Mouse (Mus musculus) E14TG2a.4 (cell line): Measurements from ENCODE around the gene Aida.
"Not testable (repeated sequence)": the region's sequence is repeated elsewhere in the genome, so short reads cannot be mapped to it uniquely, and the experiment has no call there.

Source experiments
- H3K27me3 ChIP-seq: 2 replicates; pipeline ENCODE4 v1.6.1; 2014; ENCODE audit warnings: low read length, control low read depth; ENCODE audit not compliant: insufficient read depth
- H3K36me3 ChIP-seq: 2 replicates; pipeline ENCODE4 v1.6.1; 2014; ENCODE audit warnings: low read length, control low read depth; ENCODE audit not compliant: insufficient read depth
- H3K4me1 ChIP-seq: replicated peaks from 2 replicates; pipeline ENCODE4 v1.6.1; 2014; ENCODE audit warnings: low read depth, low read length, control low read depth
- H3K4me3 ChIP-seq: replicated peaks from 2 replicates; pipeline ENCODE4 v1.5.1; 2014; ENCODE audit warnings: mild to moderate bottlenecking, low read length
- H3K9me3 ChIP-seq: 2 replicates; pipeline ENCODE4 v1.6.1; 2014; ENCODE audit warnings: low read length, control low read depth
- CTCF ChIP-seq: conservative IDR thresholded peaks from 2 replicates; pipeline ENCODE4 v1.5.1; 2014; ENCODE audit warnings: low read length
- NANOG ChIP-seq: IDR thresholded peaks from 2 replicates; pipeline ENCODE4 v1.6.1; 2014; ENCODE audit warnings: borderline replicate concordance, low read length, mixed read lengths
- POU5F1 ChIP-seq: IDR thresholded peaks from 2 replicates; pipeline ENCODE4 v1.6.1; 2014; ENCODE audit warnings: low read length, borderline replicate concordance

The Aida gene

DNA sequence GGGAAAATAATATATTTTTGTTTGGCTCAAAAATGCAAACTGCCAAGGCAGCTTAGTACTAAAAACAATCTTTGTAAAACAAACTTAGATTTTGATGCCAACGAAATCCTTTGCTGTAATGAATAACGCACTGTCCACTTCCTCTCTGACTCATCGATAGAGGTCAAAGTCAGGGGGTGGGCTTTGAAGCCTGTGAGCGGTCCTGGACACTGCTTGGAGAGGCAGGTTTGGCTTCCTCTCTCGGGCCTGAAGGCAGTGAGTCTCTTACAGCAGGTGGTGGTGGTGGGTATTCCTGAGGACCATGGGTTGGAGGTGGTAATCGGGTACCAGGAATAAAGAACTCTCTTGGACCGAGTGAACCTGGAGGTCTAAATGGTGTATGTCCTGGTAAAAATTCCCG is 30.8 kb downstream of the Aida start:
- no peaks in the 10 kb centered on the region for H3K27me3 ChIP-seq
- TF ChIP-seq NANOG (no peak), CTCF (no peak), POU5F1 (no peak)

DNA sequence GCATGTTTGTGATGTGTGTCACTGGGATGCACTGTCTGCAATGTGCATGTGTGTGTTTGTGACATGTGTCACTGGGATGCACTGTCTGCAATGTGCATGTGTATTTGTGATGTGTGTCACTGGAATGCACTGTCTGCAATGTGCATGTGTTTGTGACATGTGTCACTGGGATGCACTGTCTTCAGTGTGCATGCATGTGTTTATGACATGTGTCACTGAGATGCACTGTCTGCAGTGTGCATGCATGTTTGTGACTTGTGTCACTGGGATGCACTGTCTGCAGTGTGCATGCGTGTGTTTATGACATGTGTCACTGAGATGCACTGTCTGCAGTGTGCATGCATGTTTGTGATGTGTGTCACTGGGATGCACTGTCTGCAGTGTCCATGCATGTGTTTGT is 46.5 kb downstream of the Aida start:
- H3K4me1 ChIP-seq: peaks cover 11% of the 10 kb centered on the region
- H3K27me3 ChIP-seq, H3K4me3 ChIP-seq, H3K9me3 ChIP-seq: not testable (repeated sequence)
- H3K36me3 ChIP-seq: peaks cover 32% of the 10 kb centered on the region

More for the DNA sequence above, 30.8 kb downstream of the Aida start:
- Histone ChIP-seq H3K9me3 (no peaks in the 10 kb centered on the region), H3K4me3 (no peak overlapping the region), H3K4me1 (peaks cover 26% of the 10 kb centered on the region), H3K36me3 (peaks cover 83% of the 10 kb centered on the region)

DNA sequence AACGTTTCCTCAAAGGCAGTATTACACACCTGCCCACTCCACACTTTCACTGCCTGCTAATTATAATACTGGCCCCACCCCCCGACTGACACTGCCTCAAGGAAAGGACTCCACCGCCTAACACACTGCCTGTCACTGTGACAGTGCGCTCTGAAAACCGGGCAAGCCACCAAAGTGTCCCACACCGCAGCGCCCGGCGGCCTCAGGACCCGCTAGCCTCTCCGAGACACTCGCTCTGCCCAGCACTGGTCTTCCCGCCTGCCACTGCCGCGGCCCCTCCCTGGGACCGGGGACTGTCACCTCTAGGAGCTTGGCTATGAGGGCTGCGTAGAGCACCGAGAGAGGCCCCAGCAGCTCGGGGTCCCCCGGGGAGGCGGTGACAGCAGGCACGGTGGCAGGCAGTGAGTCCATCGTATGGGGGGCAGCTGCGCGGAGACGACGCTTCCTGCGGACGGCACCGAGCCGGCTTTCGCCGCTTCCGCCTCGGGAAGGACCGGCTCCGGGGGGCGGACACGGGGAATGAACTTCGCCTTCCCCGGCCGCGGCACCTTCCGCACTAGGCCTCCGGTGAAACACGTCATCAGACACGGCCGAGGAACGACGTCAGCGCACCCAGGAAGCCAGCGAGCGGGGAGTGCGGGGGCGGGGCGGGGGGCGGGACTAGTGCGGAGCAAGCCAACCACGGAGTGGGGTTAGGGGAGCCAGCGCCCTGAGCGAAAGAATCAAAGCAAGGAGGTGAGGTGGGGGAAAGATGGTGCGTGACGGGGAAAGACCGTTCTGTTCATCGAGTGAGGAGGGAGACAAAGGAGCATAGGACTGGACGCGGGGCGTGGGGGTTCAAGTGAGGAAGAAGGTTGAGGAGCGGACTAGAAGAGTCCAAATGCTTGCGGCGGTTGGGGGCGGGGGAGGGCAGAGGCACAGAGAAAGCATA is 48.8 kb downstream of the Aida start:
- Histone ChIP-seq H3K27me3 (no peaks in the 10 kb centered on the region), H3K4me3 (peak overlapping the region; percentile 99), H3K9me3 (no peaks in the 10 kb centered on the region), H3K36me3 (peaks cover 37% of the 10 kb centered on the region), H3K4me1 (peaks cover 11% of the 10 kb centered on the region)
- TF ChIP-seq POU5F1 (no peak), NANOG (no peak), CTCF (no peak)

DNA sequence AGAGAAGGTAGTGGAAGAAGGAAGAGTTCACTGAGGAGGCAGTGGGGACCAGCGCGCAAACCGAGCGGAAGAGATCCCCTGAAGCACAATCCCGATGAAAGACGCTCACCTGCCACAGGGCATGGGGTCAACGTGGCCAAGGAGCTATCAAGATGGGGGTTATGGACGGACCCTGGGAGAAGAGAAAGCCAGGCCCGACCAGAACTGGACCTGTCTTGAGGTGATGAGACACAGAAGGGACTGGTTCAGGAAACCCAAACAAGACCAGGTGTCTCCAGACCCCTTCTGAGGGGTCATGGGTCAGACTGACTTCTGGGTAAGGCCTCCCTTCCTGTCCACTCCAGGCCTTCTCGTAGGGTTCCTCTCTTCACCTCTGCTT is 49.4 kb downstream of the Aida start:
- peaks cover 11% of the 10 kb centered on the region for H3K4me1 ChIP-seq
- TF ChIP-seq CTCF (no peak), POU5F1 (no peak)
- H3K4me3 ChIP-seq: peak overlapping the region; percentile 99
- H3K9me3 ChIP-seq: no peaks in the 10 kb centered on the region
- peaks cover 41% of the 10 kb centered on the region for H3K36me3 ChIP-seq
- no peaks in the 10 kb centered on the region for H3K27me3 ChIP-seq

DNA sequence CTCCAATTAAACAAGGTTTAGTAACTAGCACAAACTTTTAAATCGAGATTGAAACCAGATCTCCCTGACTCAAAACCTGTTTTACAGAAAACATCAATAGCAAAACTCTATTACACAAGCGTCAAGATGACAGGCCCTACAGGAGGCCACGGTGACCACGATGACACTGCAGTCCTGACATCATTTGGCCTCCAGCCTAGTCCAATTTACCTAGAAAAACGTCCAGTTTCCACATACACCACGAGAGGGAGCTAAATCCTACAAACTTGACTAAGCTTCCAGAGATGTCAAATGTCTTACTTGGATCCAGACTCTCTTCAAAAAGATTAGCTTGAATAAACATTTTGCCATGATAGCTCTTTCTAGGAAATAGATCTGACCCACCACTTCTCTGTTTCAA is 53.5 kb downstream of the Aida start:
- Histone ChIP-seq H3K4me3 (no peak overlapping the region), H3K9me3 (peaks cover 5% of the 10 kb centered on the region; the same call in 1 of the 2 replicates), H3K27me3 (no peaks in the 10 kb centered on the region), H3K4me1 (peaks cover 8% of the 10 kb centered on the region), H3K36me3 (peaks cover 65% of the 10 kb centered on the region)
- peak; percentile 55 for TF ChIP-seq CTCF
- TF ChIP-seq POU5F1: no peak
- TF ChIP-seq NANOG: no peak

DNA sequence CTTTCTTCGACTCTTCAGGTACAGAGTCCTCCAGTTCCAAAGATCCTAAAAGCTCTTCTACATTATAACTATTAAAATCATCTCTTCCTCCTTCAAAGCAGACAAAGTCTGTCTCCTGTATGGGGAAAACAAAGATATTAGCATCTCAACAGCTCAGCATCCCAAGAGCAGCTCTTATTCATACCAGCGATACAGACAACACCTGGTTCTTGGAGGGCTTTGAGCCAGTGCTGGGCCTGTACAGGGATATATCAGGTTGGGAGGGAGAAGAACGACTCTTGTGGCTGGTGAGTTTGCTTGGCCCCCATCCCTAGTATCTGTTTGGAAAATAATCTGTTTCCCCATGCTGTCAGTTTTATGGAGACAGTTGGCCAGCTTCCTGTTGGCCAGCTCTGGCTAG is 62.5 kb downstream of the Aida start:
- Histone ChIP-seq H3K4me1 (peaks cover 16% of the 10 kb centered on the region), H3K4me3 (no peak overlapping the region), H3K27me3 (no peaks in the 10 kb centered on the region), H3K36me3 (peaks cover 80% of the 10 kb centered on the region), H3K9me3 (no peaks in the 10 kb centered on the region)
- TF ChIP-seq POU5F1: no peak
- TF ChIP-seq NANOG: no peak
- no peak for TF ChIP-seq CTCF

DNA sequence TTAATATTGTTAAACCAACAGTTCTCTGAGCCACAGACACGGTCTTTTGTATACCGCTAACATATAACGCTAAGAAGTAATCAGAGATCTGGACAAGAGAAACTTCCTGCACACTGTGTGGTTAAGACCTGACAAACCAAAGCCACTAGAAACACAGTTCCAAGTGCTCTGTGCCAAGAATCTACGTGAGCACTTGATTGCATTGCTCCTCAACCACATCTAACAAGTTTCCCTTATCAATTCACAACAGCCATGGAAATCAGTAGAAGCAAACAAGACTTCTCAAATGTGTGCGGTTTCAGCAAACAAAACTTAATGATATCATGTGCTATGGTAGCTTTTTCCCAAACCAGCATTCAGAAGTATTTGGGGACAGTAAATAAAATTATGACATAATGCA is 65.9 kb downstream of the Aida start:
- peaks cover 1% of the 10 kb centered on the region; the same call in 1 of the 2 replicates for H3K27me3 ChIP-seq
- no peak overlapping the region for H3K4me3 ChIP-seq
- TF ChIP-seq POU5F1 (no peak), CTCF (no peak), NANOG (no peak)
- peaks cover 69% of the 10 kb centered on the region for H3K36me3 ChIP-seq
- peaks cover 16% of the 10 kb centered on the region for H3K4me1 ChIP-seq
- no peaks in the 10 kb centered on the region for H3K9me3 ChIP-seq

DNA sequence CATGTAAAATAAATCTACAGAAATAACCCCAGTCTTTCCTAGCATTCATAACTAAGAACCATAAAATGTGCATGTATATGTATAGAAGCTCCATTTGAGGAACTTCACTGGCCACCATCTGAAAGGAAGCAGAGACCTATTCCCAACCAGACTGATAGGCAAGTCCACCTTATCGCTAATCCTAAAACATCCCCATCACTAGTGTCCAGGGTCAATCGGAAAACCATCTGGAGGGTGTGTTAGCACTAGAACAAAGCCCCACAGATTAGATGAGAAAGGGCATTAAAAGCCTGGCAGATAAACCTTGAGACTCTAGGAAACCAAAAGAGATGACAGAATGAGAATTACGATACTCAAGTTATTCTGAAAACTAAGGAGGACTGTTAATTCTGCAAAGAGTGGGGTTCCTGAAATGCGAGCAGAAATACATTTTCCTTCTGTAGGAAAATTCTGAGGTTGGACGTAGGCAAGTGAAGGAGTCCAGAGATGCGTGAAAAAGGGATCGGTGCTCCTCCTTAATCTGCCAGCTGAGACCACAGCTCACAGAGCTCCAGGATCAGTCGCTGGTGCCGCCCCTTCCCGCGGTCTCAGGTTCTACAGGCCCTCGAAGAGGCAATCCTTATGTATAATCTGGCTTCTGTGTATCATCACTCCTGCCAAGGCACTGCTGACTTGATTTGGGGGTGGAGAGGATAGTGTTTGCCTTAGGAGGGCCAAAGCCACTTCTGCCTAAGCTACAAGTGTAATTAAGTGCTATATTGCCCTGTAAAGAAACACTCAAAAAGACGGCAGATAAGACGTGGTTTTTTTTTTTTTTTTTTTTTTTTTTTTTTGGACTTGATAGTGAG is 66.6 kb downstream of the Aida start:
- Histone ChIP-seq H3K36me3 (peaks cover 63% of the 10 kb centered on the region), H3K4me1 (peaks cover 20% of the 10 kb centered on the region), H3K4me3 (no peak overlapping the region), H3K9me3 (no peaks in the 10 kb centered on the region), H3K27me3 (peaks cover 8% of the 10 kb centered on the region)
- TF ChIP-seq POU5F1 (no peak), CTCF (no peak), NANOG (no peak)

DNA sequence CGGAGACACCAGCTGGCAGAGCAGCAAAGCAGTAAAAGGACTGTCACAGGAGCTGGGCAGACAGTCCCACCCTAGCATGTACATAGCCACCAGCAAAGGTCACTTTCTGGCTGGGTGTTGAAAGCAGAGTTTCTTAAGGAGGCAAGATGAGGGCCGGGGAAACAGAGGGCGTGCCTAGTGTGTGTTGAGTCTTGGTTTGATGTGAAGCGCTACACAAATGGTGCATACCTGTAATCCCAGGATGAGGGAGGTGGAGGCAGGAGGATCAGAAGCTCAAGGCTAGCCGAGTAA is 67.1 kb downstream of the Aida start:
- TF ChIP-seq POU5F1 (no peak), CTCF (no peak), NANOG (no peak)
- H3K9me3 ChIP-seq: no peaks in the 10 kb centered on the region
- H3K36me3 ChIP-seq: peaks cover 57% of the 10 kb centered on the region
- H3K4me3 ChIP-seq: no peak overlapping the region
- peaks cover 12% of the 10 kb centered on the region for H3K27me3 ChIP-seq
- peaks cover 20% of the 10 kb centered on the region for H3K4me1 ChIP-seq
